Mouse (Mus musculus) left cerebral cortex, adult 11 months (tissue): ENCODE measurements at regions not wholly inside any gene's neighbourhood (a gene's known extent, or its start where the extent isn't known, plus 50 kb on each side); places are given as distances from the start of the nearest gene placed in this dataset.

Experiments used
- DNase-seq: peaks from one replicate; pipeline ENCODE4 v3.0.0; 2022; ENCODE audit warnings: low spot score

DNA sequence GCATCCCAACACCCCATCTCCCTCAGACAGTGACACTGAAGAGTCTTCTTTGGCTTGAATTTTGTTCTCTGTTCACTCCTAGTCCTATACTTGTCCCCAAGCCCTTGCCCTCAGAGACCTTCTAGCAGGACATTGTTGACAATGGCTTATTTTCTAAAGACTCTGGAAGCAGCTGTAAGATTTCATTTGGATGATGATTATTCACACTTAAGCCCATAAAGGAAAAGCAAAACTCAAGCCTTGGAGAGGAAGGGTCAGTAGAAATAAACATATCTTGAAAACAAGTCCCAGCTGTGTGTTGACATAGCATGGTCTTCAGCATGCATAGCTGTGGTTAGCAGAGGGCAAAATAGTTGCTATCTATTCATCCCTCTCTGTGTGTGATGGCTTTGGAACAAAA is 59.9 kb upstream of the Cdh11 start:
- no peak for DNase-seq

DNA sequence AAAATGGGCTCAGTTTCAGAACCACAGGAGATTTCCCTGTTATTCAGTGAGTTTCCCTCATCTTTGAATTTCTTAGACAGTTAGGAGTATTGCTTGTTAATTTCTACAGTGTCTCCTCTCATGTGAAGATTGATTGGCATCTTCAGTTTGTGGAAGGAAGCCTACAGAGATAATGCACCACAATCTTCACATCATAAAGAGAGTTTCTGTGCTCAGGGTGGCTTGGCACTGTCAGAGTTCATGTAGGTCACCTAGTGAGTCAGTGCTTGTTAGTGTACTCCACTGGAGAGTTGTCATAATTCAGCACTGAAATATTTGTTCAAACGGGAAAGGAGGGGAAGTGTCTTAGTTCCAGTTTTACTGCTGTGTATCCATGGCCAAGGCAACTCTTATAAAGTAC is 74.6 kb upstream of the Cdh11 start:
- no peak for DNase-seq

DNA sequence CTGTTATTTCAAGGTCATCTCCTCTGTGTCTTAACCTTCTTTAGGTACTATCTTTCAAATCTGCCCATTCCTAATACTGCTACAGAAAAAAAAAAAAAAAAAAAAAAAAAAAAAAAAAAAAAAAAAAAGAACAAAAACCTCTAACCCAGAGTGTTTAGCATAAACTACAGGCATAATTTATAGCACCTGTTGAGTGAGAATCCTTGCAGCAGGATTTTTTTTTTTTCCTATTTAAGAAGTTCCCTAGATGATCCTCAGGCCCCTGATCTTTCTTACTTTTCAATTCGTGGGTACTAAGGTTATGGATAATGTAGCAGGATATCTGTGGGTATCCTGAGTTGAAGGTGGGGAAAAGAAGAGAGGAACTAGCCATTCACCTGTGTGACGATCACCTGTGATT is 114.1 kb upstream of the Cdh11 start:
- DNase-seq: no peak

DNA sequence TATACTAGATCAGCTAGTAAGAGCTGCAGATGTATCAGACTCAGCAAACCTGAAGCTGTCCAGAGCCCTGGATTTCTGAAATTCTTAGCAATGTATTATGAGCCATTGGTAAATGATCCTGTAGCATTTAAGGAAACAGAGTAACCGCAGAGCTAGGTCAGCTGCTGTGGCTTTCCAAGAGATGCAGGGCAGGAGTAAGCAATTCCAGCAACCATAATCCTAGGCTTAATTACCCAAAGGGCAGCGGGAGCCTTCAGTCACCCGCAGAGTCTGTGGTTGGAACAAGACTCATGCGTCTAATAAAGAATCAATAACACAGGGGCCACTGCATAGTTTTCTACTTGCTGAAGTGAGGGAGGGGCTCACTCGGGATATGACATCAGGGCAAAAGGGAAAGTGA is 115.2 kb upstream of the Cdh11 start:
- no peak for DNase-seq

DNA sequence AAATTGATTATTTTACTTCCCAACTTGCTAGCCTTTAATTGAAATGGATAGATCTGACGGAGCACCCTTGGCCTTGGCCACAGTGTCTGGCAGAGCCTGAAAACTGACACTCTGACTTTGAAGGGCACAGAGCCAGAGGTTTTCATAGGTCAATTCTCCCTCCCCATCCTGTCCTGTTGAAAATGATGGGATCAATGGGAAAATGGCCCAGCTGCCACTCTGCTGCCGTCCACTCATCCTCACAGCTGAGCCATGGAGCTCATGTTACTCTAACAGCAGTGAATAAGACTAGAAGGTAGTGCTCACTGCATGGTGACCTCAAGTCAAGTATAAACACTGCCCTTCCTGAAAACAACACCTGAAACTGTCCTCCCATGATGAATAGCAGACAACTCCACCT is 122.0 kb upstream of the Cdh11 start:
- DNase-seq: no peak

DNA sequence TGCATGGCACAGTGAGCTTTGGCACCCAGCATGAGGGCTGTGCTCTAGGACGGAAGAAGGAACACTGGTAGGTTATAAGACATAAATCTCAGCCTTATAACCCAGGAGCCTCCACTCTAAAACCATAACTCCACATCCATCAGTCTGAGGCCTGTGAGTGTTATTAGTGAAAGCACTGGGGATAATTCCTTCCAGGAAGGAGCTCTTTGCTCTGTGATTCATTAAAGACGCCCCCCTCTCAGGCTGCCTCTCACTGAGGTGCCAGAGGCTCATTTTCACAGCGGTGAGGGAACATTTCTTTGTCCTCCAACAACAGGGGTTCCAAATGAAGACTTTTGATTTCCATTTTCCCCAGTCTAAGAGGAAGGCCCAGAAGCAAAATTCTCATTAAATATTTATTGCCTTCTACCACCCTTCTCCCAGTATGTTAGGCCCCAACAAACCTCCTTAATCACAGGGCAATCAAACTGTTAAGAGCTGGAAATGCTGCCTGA is 145.9 kb upstream of the Cdh11 start:
- no peak for DNase-seq

DNA sequence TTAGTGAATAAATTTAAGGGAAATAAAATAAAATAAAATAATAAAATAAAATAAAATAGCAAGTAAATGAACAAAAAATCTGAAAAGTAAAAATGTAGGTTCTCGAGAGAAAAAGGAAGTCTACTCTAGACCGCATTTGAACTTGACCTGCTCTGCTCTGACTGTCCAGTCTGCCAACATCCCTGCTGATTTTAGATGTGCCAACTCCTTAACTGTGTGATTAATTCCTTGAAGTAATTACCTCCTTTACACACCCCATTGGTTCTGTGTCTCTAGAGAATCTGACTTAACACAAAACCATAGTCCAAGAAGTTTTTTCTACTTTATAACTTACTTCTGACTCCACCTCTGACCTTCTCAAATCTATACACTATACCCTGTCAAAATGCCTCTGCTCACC is 153.3 kb upstream of the Cdh11 start:
- no peak for DNase-seq

DNA sequence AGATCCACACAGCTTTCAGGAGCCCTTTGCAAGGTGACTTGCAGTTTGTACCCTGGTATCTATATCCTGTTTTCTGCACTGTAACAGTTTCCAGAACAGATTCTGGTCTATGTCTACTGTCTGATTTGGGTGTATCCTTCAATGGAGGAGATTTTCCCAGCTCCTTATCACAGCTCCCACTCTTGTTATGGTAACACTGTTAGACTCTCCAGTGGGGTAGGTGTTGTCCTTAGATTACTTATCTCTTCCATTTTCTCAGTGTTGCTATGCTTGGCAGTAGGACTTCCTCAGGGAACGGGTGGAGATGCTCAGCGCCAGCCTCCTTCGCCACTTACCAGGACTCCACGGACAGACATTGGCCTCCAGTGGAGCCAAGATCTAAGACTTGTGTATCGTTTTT is 160.1 kb upstream of the Cdh11 start:
- DNase-seq: no peak

DNA sequence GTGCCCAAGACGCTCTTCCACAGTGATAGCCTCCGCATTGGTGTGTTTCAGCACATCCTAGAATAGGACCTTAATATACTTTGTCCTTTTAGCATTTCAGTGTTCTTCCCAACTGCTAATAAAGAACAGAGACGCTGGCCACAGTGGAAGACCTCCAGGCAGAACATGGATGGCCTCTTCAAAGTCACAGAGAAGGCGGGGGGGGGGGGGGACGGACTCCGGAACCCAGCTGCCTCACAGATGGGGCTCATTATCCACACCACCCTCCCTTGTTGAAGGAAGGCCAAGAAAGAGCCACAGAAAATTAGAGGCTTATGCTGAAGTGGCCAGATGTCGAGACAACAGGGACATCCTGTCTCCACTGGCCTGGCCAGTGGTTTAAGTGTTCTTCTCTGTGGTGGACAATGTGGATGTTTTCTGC is 192.7 kb upstream of the Cdh11 start:
- DNase-seq: no peak

DNA sequence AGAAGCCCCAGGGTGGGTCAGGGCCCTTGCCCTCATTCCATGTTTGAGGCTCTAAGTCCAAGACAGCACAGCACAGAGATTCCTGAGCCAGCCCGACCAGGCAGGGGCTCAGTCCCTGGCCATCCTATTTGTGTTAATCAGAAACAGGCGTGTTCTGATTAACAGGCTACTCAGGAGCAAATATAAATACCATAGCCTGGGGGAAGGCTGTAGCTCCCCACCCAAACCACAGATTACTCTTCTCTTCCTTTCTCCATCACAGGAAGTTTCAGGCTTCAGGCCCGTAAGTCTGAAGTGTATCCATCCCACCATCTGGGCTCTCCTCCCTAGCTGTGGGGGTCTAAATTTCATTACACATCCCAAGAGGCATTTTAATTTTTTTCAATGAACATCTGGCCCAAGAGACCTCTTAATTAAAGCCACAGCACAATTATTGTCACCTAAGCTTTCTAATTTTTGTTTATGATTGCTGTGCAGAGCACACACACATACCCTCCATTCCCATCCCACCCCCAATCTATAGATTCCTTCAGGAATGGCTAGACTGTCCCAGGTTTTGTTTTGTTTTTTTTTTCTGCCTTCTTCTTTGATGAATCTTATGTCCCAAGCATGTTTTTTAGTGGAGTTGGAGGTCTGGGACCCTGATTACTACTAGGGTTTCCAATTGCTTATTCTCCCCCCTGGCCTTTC is 197.9 kb upstream of the Cdh11 start:
- DNase-seq: no peak

DNA sequence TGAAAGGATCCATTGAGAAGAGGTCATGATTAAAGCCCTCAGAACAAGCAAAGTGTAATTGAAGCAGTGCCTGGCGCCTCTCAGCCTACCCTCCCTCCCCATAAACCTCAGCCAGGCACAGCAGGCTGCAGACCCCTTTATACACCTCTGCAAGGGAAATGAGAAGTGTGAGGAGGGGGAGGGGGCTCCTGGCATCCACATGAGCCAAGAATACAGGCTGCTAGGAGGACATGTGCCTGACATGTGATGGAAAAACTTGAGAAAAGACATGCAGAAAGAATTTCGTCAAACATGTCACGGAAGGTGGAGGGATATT is 198.4 kb upstream of the Cdh11 start:
- no peak for DNase-seq

DNA sequence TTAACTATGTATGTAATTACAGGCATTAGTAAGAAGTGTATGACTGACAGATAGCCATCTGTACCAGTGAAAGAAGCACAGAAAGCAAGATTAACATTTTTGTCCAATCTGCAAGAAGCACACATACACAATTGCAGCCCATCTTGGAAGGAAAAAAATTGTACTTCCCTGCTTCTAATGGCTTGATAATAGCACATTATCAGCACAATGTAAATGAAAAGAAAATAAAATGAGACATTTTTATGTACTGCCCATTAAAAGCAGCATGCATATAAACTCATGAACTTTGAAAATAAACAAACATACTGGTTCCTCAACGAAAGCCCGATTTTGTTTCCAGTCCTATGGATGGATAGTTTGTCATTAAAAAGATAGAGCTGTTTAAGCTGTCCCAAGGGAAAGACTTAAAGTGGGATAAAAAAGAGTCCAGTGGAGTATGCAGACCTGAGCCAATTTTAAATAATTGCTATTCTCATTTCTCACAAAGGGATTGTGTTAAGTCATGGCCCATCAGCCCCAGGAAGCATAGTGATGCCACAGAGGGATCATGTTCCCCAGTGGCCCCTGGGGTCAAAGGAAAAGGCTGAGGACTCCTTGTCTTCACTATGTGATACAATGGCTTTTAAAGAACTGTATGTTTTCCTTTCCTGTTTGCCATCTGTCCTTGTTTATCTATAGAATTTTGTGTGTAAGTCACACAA is 222.0 kb upstream of the Cdh11 start:
- no peak for DNase-seq

DNA sequence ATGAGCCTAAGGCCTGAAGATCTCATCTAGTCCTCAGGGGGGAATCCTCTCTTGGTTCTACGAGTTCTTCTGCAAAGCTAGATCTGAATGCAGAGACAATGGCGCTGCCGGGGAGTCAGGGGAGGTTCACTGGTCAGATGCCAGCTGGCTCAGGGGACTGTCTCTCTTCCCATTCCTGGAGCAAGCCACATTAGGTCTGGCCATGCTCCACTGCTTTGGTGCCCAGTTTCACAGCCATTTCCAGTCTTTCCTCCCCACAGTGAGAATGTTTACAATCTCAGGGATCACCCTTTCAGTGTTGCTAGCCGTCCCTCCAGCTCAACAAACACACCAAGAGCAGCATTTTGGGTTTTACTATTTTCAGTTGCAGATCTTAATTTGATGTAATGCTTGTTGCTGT is 233.7 kb upstream of the Cdh11 start:
- no peak for DNase-seq

DNA sequence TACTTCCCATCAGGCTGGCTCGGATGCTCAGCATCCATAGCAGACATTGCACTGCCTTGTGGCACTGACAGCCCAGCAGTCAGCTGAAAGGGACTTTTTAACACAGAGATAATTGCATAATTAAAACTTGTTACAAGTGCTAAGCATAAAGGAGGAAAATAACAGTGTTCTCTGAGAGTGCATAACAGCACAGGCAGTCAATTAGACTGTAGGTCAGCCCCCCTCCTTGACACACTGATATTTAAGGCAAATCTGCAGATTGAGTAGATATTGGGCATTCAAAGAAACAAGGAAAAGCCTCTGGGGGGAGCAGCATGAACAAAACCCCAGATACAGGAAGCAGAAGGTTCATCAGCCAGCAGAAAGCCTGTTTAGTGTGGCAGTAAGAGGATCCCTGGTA is 237.8 kb upstream of the Cdh11 start:
- no peak for DNase-seq

DNA sequence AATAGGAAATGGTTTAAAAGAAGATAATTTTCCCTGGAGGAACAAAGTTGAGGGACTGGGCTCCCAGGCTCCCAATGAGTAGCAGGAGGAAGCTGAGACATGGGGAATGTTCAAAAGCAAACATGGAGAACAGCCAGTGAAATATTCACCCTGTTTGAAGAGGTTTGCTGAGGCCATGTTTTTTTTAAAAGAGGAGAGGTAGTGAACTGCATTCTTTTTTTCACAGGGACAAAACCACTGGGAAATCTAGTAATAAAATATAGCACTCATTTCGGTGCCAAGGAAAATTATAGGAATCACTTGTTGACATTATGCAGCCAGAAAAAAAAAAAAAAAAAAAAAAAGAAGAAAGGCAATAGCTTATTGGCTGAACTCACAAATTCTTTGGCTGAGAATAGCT is 246.3 kb upstream of the Cdh11 start:
- DNase-seq: no peak

DNA sequence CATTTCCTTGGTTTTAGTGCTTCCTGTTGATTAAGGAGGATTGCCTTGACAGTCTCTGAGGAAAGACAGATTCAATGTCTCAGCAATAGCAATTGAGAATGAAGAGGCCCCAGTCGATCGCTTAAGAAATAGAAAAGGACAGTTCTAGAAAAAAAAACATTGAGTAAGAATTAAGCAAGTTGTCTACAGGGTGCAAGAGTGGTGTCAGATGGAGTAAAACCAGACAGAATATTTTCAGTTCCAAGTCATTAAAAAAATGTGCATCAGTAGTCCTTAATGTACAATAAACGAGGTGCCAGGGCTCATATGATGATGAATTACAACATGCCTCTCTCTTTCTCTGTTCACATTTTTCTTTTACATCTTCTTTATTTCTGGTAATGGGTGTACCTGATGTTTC is 248.5 kb upstream of the Cdh11 start:
- no peak for DNase-seq

DNA sequence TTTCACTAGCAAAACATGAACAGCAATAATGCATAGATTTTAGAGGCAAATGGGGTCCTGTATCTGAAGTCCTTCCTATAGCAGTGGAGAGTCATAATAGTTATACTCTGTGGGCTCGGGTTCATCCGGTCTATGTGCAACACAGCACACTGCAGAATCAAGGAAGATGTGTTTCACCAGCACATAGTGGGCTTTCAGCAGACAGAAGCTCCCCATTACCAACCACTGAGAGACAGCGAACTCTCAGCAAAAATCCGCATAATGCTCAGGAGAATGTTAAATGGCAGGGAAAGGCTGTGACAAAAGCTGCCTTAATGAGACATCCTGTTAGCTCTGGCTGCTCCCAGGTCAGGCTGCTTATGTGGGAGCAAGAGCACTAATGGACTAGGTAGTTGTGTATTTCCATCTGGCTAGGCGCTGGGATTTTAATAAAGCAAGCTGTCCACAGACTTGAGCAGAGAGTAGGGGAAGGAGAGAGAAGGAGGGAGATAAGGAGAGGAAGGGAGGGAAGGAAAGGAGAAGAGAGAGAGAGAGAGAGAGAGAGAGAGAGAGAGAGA is 286.7 kb upstream of the Cdh11 start:
- no peak for DNase-seq

DNA sequence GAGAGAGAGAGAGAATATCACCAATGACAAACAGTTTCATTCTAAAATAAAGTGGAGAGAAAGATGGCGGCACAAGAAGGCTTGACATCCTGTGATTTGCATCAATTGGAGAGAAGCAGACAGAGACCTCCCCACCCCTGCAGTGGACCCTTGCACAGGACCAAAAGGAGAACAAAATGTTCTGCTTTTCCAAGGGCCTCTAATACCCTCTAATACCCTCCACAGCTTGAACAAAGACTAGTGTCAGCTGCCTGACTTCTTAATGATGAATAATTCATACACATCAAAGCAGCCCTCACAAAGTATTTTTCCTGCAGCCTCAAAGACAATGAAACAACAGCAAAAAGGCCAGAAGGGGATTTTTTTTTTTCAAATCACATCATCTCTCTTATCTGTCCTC is 287.2 kb upstream of the Cdh11 start:
- DNase-seq: no peak

DNA sequence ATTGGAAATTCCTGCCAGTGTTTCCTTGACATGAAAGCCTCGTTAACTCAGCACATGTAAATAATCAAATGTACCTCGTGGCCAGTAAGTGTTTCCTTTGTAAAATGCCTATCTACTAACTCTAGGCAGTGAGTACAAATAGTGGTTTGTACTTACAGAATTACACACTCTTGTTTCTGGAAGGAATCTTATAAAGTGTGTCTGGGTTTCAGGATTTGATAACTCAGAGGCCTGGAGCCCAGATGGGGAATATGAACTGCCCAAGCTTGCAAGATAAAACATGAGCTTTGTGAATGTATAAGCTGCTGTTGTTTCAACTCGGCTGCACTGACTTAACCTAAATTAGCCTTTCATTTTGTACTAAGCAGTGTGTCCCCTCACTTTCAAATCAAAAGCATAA is 293.1 kb upstream of the Cdh11 start:
- DNase-seq: no peak

DNA sequence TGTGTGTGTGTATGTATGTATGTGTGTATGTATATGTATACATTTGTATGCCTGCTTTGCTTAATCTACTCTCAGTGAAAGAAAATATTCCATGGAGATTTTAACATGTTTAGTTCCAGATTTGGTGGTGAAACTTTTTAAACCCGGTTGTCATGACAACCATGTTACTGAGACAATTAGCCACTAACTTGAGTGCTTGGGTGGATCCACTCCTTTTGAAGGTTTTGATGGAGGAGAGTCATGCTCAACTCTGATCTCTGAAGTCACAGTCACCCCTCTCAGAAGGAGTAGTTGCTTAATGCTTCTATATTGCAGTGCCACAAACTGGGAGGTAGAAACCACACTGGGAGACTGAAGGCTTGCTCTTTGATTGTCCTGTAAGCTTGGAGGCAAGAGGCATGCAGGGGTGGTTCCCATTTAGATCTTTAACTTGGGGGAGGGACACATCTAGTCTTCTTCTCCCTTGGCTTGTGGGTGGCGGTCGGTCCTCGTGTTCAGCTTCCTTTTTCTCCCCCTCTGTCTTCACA is 301.6 kb upstream of the Cdh11 start:
- DNase-seq: no peak

DNA sequence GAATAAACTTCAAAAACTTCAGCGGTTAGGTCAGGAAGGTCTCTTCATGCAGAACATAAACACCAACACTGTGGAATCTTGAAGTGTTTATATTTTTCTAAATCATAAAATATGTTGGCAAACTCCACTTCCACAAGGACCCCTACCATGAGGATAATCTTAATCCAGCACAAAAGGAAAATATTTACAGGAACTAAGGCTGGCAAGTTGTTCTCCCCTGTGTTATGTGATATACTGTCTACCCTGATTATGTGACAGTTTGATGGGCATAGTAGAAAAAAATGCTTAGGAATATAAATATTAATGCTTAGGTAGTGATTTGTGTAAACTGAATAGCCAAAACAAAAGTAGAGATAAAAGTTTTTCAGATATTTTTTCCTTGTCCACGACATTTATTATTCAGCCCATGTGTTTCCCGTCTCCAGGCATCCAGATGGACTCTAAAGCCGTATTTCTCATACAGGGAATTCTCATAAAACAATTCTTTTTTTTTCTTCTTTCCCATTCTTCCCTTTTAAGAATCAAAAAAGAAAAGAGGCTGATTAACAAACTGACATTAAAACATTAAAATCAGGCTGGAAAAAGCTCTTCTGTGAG is 311.2 kb upstream of the Cdh11 start:
- no peak for DNase-seq

DNA sequence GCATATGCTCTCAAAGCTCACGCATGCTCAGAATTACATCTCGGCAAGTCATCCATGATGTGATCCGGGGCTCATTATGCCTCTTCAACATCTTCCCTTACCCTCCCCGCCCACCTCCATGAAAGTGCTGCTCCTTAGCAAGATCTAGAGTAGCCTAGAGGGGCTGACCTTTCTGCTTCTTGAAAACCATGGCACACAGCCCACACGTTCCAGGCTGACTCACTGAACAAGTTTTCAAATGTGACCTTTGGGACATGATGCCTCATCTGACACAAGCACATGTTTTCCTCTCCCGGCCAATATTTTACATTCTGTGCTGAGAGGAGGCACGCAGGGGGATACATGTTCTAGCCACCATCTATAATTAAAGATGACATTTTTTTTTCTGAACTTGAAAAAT is 340.1 kb upstream of the Cdh11 start:
- no peak for DNase-seq

DNA sequence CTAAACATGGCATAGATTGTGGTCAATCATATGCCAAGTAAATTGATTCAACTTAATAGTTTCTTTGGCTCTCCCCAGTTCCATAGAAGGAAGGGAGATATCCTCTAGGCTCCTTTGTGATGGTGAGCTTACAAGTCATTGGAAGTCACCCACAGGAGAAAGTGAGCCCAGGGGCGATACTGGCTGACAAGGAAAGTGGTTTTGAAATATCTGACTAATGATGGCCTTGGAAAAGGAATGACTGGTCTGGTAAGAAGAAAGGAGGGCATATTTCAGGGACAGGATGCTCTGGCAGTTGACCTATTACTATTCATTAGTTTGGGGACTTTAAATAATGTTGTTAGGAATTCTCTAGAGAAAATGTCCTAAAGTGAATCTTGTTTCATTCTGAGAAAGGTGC is 352.7 kb upstream of the Cdh11 start:
- DNase-seq: no peak
